Mouse (Mus musculus) ovary, adult 2 months (tissue): ENCODE data around the gene Olfr74. TPM values are rescaled to one million over a fixed set of nuclear protein-coding genes. Genes with fewer than 3 reads are reported as not detected.

Experiments used
- polyA plus RNA-seq: library from polyadenylated mRNA; depleted of rRNA; stranded (reverse); fragments of >200 nt; gene quantifications from 2 replicates; pipeline ENCODE4 v1.2.3, GENCODE M21; 2012; rRNA removed

Gene Olfr74
- polyA plus RNA-seq, result not detected in 2 replicates

GRCm38 (mm10) chr2:87974563-87974962, at the start of gene Olfr74:
Olfr74 (minus strand) TSS chr2:87974663.

GRCm38 (mm10) chr2:88022474-88022873, 48.0 kb upstream of the Olfr74 start, which contains the start of gene Olfr1161:
Olfr1161 (plus strand) TSS chr2:88022774.

GRCm38 (mm10) chr2:88007515-88008318, 33.3 kb upstream of the Olfr74 start, which contains the start of gene Olfr1160:
Olfr1160 (minus strand) TSS chr2:88008268.

GRCm38 (mm10) chr2:87989813-87990212, 15.3 kb upstream of the Olfr74 start, which contains the start of gene Olfr1158:
Olfr1158 (plus strand) TSS chr2:87990113.

DNA sequence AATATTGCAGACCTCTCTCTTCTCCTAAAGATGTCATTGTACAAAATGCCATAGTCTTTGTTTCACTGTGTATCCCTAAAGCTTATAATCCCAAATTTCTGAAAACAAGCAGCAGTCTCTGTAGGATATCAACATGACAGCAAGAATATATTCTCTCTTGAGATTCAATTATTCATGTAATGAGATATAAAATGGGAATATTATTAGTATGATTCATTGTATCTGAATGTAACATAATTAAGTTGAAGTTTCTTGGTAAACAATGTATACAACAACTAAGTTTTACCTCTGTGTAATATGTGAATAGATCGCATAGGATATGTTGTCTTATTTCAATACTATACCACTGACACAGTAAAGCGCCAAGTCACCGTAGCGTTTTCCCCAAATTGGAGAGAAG, 6.3 kb downstream of the Olfr74 start, which contains the start of gene Olfr1157:
Gene Olfr1157, minus strand, starts transcription at position 101 of the 400 bp plus-strand sequence.

DNA sequence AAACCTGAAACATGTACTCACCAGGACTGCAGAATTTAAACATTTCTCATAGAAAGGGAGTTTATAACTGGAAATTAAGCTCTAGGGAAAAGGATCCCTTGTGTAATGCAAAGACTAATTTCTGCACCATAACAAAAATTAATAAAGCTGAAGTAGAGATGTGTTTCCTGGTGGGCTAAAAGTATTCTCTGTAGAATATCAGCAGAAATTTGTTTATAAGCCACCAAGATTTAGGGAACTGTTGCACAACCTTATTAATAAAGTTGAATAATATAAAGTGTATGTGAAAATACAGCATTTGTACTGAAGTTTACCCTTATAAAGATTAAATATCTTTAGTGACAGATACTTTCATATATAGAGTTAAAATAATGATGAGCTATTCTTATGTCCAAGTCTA, 21.5 kb downstream of the Olfr74 start, which contains the start of gene Olfr1156:
Gene Olfr1156, minus strand, starts transcription at position 101 of the 400 bp plus-strand sequence.

GRCm38 (mm10) chr2:87945037-87945436, 29.4 kb downstream of the Olfr74 start, which contains the start of gene Olfr1155:
Olfr1155 (minus strand) TSS chr2:87945137.

Other genes starting within 250 kb of the Olfr74 start
- not detected in 2 replicates for gene Olfr1138, start 234.7 kb downstream of the Olfr74 start, polyA plus RNA-seq
- not detected in 2 replicates for gene Olfr1140, start 230.9 kb downstream of the Olfr74 start, polyA plus RNA-seq
- gene Olfr1141, start 220.7 kb downstream of the Olfr74 start, polyA plus RNA-seq, result not detected in 2 replicates
- not detected in 2 replicates for gene Olfr152, start 195.2 kb downstream of the Olfr74 start, polyA plus RNA-seq
- gene Olfr1143, start 174.1 kb downstream of the Olfr74 start, polyA plus RNA-seq, result not detected in 2 replicates
- gene Olfr1145, start 164.8 kb downstream of the Olfr74 start, polyA plus RNA-seq, result not detected in 2 replicates
- not detected in 2 replicates for gene Olfr1148, start 144.1 kb downstream of the Olfr74 start, polyA plus RNA-seq
- gene Olfr1150-ps1, start 130.7 kb downstream of the Olfr74 start, polyA plus RNA-seq, result not detected in 2 replicates
- not detected in 2 replicates for gene Olfr1151, start 118.8 kb downstream of the Olfr74 start, polyA plus RNA-seq
- not detected in 2 replicates for gene Olfr1152, start 108.2 kb downstream of the Olfr74 start, polyA plus RNA-seq
- not detected in 2 replicates for gene Olfr1153, start 79.7 kb downstream of the Olfr74 start, polyA plus RNA-seq
- not detected in 2 replicates for gene Olfr1154, start 69.5 kb downstream of the Olfr74 start, polyA plus RNA-seq
- not detected in 2 replicates for gene Olfr1155, start 29.5 kb downstream of the Olfr74 start, polyA plus RNA-seq
- gene Olfr1156, start 21.6 kb downstream of the Olfr74 start, polyA plus RNA-seq, result not detected in 2 replicates
- not detected in 2 replicates for gene Olfr1157, start 6.4 kb downstream of the Olfr74 start, polyA plus RNA-seq
- not detected in 2 replicates for gene Olfr1158, start 15.4 kb upstream of the Olfr74 start, polyA plus RNA-seq
- not detected in 2 replicates for gene Olfr1160, start 33.6 kb upstream of the Olfr74 start, polyA plus RNA-seq
- not detected in 2 replicates for gene Olfr1161, start 48.1 kb upstream of the Olfr74 start, polyA plus RNA-seq
- not detected in 2 replicates for gene Olfr73, start 63.0 kb upstream of the Olfr74 start, polyA plus RNA-seq
- not detected in 2 replicates for gene Olfr1162, start 76.5 kb upstream of the Olfr74 start, polyA plus RNA-seq
- not detected in 2 replicates for gene Olfr1163, start 97.2 kb upstream of the Olfr74 start, polyA plus RNA-seq
- not detected in 2 replicates for gene Olfr1164, start 119.3 kb upstream of the Olfr74 start, polyA plus RNA-seq
- gene Olfr1166, start 153.6 kb upstream of the Olfr74 start, polyA plus RNA-seq, result not detected in 2 replicates
- gene Olfr1167, start 180.5 kb upstream of the Olfr74 start, polyA plus RNA-seq, result not detected in 2 replicates
- not detected in 2 replicates for gene Olfr1168, start 207.2 kb upstream of the Olfr74 start, polyA plus RNA-seq